Mouse (Mus musculus): ENCODE data around the gene Ank3. TPM values are rescaled to one million over a fixed set of nuclear protein-coding genes. Genes with fewer than 3 reads are reported as not detected.
A peak's percentile ranks its signal among the peaks of the same experiment; 100 is the strongest.
"Not testable (repeated sequence)": the region's sequence is repeated elsewhere in the genome, so short reads cannot be mapped to it uniquely, and the experiment has no call there.

The Ank3 gene
- polyA plus RNA-seq, 1 experiment from 2014 or later, result 10.5 TPM

- no peak for DNase-seq (ENCODE audit: low spot score)
Observed at GRCm38 (mm10) chr10:69883935-69884680, 485.5 kb downstream of the Ank3 start.

- DNase-seq (ENCODE audit: low spot score), result peak; percentile 45
Observed at GRCm38 (mm10) chr10:69888399-69888798, 489.8 kb downstream of the Ank3 start.

- DNase-seq (ENCODE audit: low spot score), result peak; percentile 24
Observed at GRCm38 (mm10) chr10:69889779-69890178, 491.2 kb downstream of the Ank3 start.

- DNase-seq (ENCODE audit: low spot score), result no peak
Observed at GRCm38 (mm10) chr10:69890389-69890985, 491.9 kb downstream of the Ank3 start.

GRCm38 (mm10) chr10:69892162-69892561 is 493.6 kb downstream of the Ank3 start:
- DNase-seq (ENCODE audit: low spot score), result no peak

- DNase-seq (ENCODE audit: low spot score), result no peak
Observed at GRCm38 (mm10) chr10:69895606-69896005, 497.0 kb downstream of the Ank3 start.

- DNase-seq (ENCODE audit: low spot score), result no peak
Observed at GRCm38 (mm10) chr10:69897927-69898326, 499.4 kb downstream of the Ank3 start.

GRCm38 (mm10) chr10:69898821-69899220 is 500.2 kb downstream of the Ank3 start:
- DNase-seq (ENCODE audit: low spot score), result no peak

- no peak for DNase-seq (ENCODE audit: low spot score)
Observed at GRCm38 (mm10) chr10:69899788-69900187, 501.2 kb downstream of the Ank3 start.

GRCm38 (mm10) chr10:69902024-69902423 is 503.5 kb downstream of the Ank3 start:
- no peak for DNase-seq (ENCODE audit: low spot score)

- no peak for DNase-seq (ENCODE audit: low spot score)
Observed at GRCm38 (mm10) chr10:69904321-69904720, 505.7 kb downstream of the Ank3 start.

- no peak for DNase-seq (ENCODE audit: low spot score)
Observed at GRCm38 (mm10) chr10:69907795-69908764, 509.5 kb downstream of the Ank3 start.

- no peak for DNase-seq (ENCODE audit: low spot score)
Observed at GRCm38 (mm10) chr10:69909856-69910255, 511.3 kb downstream of the Ank3 start.

GRCm38 (mm10) chr10:69910304-69910703 is 511.7 kb downstream of the Ank3 start:
- DNase-seq (ENCODE audit: low spot score), result not testable (repeated sequence)

- not testable (repeated sequence) for DNase-seq (ENCODE audit: low spot score)
Observed at GRCm38 (mm10) chr10:69910726-69911125, 512.2 kb downstream of the Ank3 start.

GRCm38 (mm10) chr10:69915566-69915965 is 517.0 kb downstream of the Ank3 start:
- no peak for DNase-seq (ENCODE audit: low spot score)

- no peak for DNase-seq (ENCODE audit: low spot score)
Observed at GRCm38 (mm10) chr10:69916205-69916604, 517.6 kb downstream of the Ank3 start.

GRCm38 (mm10) chr10:69916689-69917435 is 518.3 kb downstream of the Ank3 start:
- DNase-seq (ENCODE audit: low spot score), result no peak

- DNase-seq (ENCODE audit: low spot score), result no peak
Observed at GRCm38 (mm10) chr10:69917711-69918110, 519.1 kb downstream of the Ank3 start.

- no peak for DNase-seq (ENCODE audit: low spot score)
Observed at GRCm38 (mm10) chr10:69918461-69919151, 520.0 kb downstream of the Ank3 start.

GRCm38 (mm10) chr10:69919152-69919492 is 520.5 kb downstream of the Ank3 start:
- DNase-seq (ENCODE audit: low spot score), result no peak

Measured in thymus, postnatal 0 days (tissue).